Mouse (Mus musculus): ENCODE results near the gene Focad.

Gene Focad

DNA sequence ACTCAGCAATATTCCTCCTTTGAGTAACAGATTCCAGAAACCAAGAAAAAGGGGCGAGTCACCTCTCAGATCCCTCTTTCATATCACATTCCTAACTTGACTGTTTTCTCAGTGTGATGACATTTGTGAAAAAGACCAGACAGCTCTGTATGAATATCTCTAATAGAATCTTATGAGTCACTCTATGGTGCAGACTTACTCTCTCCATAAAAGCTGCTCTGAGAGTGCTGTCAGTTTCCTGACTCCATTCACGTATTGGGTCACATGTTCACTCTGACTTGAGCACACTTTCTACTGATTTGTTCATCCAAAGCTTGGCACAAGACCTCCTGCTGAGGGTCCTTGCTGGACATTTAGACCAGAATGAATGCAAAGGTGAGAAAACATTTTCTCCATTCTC is 354.5 kb downstream of the Focad start:
- DNase-seq (ENCODE audit: low read depth, low spot score), result no peak

DNA sequence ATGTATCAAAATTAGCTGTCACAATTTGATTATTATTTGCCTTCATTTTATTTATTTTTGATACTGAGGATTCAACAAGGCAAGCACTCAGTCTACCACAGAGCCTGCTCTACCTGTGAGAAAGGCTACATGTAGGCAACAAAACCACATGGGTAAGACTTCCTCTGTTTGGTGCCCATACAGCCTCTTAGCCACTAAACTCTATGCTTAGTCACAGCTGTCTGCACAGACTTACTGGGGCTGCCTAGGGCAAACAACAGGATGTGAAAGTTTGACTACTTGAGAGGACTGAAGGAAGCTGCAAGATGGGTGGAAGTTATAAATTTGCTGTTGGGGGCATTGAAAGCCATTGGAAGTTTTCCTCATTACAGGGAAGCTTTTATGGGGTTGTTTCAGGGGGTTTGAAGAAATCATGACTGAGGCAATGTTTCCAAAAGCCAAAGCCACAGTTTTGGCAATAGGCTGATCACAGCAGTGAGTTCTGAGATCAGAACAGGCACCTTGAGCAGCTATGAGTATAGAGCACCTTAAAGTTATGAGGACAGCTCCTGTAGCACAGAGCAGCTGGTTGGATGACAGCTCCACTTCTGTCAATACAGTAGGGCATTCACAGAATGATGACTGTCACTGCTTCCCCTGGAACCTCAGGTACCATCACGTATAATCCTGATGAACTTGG is 355.8 kb downstream of the Focad start:
- DNase-seq (ENCODE audit: low read depth, low spot score), result no peak

DNA sequence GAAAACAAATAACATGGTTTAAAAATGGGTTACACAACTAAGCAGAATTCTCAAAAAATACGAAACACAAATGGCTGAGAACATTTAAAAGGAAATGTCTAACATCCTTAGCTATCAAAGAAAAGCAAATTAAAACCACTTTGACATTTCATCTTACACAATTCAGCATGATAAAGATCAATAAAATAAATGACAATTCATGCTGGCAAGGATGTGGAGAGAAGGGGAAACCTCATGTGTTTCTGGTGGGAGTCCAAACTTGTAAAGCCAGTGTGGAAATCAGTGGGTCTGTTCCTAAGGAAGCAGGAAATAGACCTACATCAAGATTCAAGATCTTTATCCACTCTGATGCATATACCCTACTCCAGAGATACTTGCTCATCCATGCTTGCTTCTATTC is 363.7 kb downstream of the Focad start:
- no peak for DNase-seq (ENCODE audit: low read depth, low spot score)

DNA sequence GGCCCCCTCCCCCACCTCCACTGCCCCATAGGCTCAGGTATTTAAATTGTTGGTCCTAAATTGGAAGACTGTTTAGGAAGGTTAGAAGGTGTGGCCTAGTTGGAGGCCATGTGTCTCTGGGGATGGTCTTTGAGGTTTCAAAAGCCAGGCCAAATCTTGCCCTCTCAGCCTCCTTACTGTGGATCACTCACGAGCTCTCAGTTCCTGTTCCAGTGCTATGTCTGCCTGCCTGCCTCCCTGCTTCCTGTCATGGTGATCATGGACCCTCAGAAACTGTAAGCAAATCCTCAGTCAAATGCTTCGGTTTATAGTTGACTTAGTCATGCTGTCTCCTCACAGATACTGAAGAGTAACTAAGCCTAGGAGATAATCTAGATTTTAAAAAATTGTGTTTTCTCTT is 364.2 kb downstream of the Focad start:
- no peak for DNase-seq (ENCODE audit: low read depth, low spot score)

All from embryo, embryonic 11.5 days (tissue).